Mouse (Mus musculus): Measurements from ENCODE around the gene H60b.
"Not testable (repeated sequence)": the region's sequence is repeated elsewhere in the genome, so short reads cannot be mapped to it uniquely, and the experiment has no call there.

Gene H60b

DNA sequence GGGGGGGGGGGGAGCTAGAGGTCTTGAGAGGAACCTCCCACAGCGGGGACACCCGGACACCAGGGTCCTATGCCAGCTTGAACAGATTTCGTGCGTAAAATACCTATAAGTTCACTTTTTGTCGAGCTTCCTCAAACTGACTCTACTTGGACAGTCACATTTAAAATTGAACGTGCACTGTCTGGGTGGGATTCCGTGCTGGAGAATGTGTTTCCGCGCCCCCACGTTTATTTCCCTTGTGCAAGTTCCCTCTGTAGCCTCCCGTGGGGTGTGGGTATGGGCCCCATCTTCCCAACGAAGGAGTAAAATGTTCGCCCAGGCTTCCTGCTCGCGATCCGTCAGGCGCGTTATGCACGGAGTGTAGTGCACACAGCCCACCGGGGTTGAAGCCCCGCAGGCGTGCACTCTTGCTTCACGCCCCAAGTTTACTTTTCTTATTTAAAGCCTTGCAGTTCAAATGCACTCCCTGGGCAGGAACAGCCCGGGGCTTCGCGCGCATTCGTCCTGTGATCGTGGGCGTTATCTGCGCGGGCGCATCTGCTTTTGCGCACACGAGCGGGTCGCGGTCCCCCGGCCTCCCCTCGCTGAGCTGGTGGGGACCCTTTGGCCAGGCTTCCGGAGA, 115.4 kb downstream of the H60b start:
- no peak for DNase-seq (ENCODE audit: low read depth)

DNA sequence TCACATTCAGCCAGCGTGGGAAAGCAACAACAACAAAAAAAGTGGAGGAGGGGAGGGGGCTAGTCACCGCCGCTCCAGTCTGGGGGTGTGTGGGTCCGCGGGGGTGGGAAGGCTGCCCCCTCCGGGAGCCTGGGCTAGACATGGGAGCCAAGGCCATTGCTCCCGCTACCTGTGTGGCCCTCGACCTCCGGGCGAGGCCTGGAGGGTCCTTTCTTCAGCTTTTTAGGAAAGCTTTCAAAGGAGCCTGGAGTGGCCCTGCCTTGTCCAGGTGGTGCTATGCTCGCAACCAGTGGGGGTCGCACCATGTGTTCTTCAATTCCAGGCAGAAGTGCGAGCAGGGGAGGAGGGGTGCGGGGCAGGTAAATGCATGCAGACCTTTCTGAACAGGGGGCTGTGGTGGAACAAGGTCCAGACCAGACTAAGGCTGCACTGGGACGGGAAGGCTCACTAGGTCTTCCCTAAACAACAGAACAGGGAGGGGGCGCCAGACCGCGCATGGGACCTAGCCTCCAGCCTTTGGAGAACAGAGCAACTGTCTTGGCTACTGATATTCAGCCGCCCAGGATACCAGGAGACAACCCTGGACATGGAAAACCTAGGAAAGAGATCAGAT, 116.2 kb downstream of the H60b start:
- DNase-seq (ENCODE audit: low read depth): no peak

DNA sequence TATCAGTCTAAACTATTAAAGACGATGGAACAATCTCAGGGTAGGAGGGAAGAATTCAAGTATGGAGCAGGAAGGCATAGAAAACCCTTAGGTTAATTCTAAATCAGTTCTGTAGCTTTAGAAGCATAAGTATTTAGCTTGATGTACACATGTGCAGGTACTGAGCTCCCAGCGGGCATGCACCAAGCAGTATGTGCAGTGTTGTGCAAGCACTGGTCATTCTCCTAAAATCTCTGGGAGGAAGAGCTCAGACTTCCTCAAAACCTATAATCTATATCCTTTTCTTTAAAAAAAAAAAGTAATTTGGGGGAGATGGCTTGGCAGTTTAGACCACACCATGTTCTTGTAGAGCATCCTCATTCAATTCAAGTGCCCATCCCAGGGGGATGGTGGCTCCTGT, 120.1 kb downstream of the H60b start:
- not testable (repeated sequence) for DNase-seq (ENCODE audit: low read depth)

DNA sequence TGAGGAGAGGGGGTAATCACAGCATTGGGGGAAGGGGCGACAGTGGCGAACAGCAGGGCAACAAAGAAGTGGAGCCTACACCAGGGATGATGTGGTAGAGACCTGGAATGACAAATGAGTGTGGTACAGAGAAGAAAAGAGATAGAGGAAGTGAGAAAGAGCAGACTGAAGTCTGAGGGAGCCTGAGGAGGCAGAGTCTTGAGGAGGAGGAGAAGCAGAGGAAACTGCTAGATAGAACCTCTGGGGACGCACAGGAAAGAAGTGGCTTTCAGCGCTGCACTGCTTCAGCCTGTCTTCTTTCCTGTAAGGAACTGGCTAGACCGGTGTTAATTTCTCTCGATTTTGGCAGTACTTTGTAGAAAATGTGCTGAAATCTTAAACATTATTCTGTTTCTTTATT, 124.4 kb downstream of the H60b start:
- no peak for DNase-seq (ENCODE audit: low read depth)

DNA sequence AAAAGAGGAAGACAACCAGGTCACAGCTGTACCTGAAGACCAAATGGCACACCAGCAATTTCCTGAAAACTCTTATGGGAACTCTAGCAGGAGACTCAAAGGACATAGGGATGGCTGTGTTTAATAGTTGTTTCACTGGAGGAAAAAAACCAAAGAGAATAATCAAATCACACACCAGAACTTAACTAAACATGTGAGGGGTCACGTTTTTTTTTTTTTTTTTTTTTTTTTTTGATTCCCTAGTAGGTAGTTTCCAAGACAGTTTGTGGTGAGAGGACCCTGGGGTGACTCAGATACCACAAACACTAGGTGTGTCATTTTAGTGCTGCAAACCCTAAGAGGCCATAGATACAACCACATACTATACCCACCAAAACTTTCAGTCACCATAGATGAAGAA, 137.3 kb downstream of the H60b start:
- DNase-seq (ENCODE audit: low read depth): no peak

DNA sequence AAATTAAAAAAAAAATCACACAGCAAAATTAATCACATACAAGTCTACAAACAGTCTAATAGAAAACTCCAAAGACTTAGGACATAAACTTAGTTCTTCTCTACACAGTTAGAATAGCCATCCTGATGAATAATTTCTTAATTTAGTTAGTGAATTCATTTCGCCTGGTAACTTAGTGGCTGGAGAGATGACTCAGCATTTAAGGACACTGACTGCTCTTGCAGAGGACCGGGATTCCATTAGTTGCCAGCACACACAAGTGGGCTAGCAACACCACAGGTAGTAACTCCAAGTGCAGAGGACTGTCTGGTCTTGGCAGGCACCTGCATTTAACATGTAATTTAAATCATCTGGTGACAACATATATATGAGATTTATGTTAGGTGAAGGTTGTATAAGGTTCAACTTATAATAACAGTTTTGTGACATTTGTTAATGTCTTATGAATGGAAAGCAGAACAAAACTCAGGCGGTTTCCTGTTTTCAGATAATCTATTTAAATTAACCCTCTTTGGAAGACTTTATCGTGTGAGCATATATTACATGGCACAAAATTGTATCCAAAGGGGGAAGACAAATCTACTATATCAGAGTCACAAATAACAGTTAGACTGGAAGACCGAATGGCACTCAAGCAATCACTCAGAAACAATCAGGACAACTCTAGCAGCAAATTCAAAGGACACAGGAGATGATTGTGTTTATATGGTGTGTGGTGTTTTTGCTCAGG, 138.8 kb downstream of the H60b start:
- no peak for DNase-seq (ENCODE audit: low read depth)

DNA sequence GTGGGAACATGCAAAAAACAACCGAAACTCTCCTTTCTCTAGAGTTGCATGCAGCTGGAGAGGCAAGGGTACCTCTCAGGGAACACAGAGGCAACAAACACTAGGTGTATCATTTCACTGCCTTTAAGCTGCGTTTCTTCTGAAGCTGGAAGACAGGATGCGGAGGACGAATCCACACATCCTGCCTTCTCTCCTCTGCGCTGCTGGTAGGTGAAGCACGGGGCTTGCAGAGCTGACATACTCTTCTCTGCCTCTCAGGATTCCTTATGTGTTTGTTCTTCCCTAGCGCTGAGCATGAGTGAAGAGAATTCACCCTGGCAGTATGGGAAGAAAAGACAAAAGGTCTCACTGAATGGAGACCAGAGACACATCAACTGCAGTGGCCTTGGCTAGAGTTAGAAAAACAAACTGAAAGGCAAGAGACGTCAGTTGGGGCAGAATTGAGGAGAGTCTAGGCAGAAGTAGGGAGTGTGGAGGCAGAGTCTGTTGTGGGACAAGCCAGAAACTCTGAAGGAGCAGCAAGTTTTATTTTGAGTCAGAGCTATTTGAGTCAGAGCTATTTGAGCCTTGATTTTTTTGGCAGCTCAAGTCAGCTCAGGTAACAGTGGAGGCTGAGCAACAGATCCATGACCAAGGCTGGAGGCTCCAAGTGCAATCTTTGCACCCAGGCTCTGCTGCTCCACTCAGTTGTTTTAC, 139.5 kb downstream of the H60b start:
- DNase-seq (ENCODE audit: low read depth): no peak

DNA sequence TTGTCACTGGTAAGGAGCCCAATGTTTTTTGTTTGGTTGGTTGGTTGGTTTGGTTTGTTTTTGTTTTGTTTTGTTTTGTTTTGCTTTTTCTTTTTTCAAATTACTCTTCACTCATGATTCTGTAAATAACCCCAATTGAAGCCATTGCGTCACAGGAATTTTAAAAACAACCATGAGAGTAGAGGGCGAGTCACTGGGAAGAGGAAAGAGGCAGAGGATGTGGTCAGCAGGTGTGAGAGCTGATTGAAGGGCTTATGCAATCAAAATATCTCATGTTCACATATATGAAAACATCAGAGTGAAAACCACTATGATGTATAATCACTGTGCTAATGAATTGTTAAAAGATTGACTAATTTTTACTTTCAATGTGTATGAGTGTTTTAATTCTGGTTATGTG, 140.9 kb downstream of the H60b start:
- no peak for DNase-seq (ENCODE audit: low read depth)

DNA sequence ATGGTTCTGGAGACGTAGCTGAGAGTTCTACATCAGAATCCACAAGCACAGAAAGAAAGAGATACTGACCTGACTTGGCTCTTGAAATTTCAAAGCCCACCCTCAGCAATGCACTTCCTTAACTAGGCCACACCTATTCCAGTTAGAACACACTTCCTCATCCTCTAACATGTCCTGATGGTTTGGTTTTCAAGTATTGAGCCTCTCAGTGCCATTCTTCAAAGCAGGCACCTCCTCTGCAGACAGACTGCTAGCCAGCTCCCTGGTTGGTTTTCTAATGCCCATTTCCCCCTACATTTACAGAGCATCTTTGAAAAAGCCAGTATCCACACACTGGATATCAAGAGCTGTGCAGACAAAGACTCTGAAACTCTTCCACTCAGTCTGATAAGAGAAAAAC, 143.3 kb downstream of the H60b start:
- DNase-seq (ENCODE audit: low read depth): no peak

DNA sequence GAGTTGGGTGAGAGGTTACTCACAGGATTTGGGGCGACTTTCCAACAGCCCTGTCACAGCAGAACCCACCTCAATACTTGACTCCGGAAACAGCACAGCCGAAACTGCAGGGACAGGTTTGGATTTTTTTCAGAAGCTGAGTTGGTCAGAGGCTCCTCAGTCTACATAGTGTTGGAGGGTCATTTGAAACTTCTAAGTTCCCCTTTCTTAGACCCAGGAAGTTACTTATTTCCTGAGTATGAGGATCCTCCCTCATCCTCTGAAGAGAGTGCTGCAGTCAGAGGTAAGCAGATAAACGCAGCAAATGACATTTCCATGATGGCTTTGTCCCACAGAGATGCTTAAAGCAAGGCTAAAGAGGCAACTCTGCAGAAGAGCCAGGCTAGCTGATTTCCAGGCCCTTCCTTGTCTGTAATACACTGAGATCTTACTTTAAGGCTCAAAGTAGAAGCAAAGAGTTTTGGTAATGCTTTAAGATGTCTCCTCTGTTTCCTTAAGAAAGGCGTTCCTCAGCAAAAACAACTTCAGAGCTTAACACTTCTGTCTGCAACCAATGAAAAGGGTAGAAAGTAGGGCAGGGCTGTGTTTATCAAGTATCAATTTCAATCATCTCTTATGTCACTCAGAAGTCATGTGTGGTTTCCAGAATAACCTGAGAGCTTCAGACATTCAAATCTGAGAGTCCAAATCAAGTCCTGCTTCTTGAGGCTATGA, 144.1 kb downstream of the H60b start:
- no peak for DNase-seq (ENCODE audit: low read depth)

DNA sequence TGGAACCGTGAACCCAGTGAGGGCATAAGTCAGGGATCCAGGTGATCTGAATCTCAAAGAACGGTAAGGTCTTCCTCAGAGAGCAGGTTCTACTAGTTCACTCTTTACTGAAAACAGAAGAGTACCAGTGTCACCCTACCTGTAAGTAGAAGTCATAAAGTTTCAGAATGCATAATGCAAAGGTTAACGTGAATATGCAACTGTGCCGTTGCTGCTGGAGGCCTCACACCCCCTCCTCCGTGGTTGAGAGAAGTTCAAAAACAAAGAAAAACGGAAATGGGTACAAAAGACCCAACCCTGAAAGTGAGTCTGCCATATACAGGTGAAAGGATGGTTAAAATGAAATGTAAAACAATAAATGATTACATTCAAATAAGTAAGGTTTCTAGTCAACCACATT, 145.3 kb downstream of the H60b start:
- no peak for DNase-seq (ENCODE audit: low read depth)

DNA sequence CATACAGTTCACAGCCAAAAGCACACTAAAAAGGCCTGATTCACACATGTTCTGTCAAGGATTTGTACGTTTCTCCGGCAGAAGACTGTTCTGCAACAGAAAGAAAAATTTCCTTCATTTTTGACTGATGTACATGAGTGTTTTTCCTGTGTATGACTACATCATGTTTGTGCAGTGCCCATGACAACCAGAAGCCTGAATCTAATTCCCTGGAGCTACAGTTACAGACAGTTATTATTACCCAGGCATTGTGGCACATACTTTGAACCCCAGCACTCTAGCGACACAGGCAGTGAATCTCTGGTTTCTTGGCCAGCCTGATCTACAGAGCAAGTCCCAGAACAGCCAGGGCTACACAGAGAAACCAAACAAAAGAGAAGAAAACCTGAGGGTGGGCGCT, 147.4 kb downstream of the H60b start:
- no peak for DNase-seq (ENCODE audit: low read depth)

DNA sequence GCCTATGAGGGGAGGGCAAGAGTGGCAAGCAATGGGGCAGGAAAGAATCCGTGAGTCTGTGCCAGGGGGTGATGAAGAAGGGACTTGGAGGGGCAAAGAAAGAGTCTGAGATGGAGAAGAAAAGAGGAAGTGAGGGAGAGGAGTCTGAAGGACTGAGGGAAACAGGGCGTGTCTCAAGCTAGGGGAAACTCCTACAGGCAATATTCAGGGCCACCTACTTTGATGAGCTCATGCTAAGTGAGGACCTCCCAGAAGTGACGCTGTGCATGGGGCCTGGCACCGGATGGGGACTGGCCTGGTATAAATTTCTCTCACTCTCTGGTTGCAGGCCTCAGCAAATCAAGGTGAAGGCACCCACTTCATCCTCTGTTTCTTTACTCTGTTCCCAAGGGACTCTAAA, 148.1 kb downstream of the H60b start:
- peak; percentile 27 for DNase-seq (ENCODE audit: low read depth)

DNA sequence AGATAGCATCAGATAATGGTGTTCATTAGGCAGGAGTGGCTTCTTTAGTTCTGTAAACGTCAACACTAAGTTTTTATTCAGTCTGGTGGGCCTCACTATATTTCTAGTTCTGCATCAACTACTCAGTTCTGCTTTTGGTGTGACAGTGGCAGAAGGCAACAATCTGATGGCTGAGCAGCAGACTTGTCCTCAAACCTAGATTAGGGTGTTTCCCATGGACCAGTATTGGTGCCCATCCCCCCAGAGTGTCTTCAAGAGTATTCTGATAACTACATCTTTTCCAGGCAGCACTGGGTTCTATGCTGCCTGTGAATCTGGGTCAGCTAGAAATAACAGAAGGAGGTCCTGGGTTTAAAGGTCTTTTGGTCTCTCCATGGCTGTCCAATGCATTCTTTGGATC, 149.8 kb downstream of the H60b start:
- no peak for DNase-seq (ENCODE audit: low read depth)

DNA sequence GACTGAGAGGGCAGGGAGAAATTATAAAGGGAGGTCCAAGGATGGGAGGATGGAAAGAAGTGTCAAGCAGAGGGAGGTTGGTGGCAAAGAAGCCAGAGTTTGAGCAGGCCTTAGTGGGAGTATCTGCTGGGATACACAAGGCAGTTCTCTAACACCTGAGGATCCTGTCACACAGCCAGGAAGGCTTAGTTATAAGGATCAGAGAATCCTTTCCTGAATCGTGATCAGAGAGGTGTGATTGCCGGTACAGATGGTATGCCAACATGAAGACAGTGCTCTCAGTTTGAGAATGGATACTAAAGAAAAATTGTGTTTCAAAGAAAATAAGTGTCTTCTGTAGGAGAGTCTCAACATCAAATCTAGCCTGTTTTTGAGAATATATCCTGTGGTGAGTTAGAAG, 164.5 kb downstream of the H60b start:
- no peak for DNase-seq (ENCODE audit: low read depth)

Data from c-Kit-positive CD71-positive TER-119-negative erythroid progenitor cells, embryonic 14.5 days (primary cell).